Mouse (Mus musculus): ENCODE measurements around the gene Metap1d.
A peak's percentile ranks its signal among the peaks of the same experiment; 100 is the strongest.

The Metap1d gene

DNA sequence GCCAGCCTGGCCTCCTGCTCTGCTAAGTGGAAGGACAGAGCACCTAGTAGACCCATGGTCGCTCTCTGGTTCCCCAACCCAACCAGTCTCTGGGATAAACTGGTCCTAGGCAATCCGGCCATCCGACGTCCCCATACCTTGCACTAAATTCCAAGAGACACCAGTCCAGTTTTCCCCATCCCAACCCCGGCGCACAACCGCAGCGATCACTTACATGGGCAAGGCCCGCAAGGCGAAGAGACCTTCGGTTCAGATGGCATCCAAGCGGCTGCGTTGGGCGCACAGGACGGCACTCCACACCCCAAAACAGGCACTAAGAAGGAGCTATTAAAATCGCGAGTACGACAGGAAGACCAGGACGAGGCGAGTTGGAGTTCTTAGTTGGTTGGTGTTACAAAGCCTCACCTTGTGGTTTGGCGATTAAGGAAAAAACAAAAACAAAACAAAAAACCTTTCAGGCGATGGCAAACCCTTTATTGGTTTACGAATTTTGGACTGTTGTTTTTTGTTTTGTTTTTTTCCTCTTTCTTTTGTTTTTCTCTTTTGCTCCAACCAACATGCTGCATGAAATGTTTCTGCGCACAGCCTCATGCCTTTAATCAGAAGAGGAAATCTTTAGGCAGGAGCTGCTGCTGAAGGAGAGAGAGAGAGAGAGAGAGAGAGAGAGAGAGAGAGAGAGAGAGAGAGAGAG lies 74.4 kb downstream of the Metap1d start:
- DNase-seq (ENCODE audit: low spot score) = no peak

GRCm38 (mm10) chr2:71528014-71528713 lies 75.1 kb downstream of the Metap1d start, which contains the start of gene Dlx1:
Gene Dlx1, plus strand, starts transcription at chr2:71528113.
- no peak for DNase-seq (ENCODE audit: low spot score)

GRCm38 (mm10) chr2:71528714-71529510 lies 75.8 kb downstream of the Metap1d start:
- DNase-seq (ENCODE audit: low spot score) = no peak

- peak; percentile 33 for DNase-seq (ENCODE audit: low spot score)
These were observed 76.7 kb downstream of the Metap1d start for GRCm38 (mm10) chr2:71529511-71530351.

DNA sequence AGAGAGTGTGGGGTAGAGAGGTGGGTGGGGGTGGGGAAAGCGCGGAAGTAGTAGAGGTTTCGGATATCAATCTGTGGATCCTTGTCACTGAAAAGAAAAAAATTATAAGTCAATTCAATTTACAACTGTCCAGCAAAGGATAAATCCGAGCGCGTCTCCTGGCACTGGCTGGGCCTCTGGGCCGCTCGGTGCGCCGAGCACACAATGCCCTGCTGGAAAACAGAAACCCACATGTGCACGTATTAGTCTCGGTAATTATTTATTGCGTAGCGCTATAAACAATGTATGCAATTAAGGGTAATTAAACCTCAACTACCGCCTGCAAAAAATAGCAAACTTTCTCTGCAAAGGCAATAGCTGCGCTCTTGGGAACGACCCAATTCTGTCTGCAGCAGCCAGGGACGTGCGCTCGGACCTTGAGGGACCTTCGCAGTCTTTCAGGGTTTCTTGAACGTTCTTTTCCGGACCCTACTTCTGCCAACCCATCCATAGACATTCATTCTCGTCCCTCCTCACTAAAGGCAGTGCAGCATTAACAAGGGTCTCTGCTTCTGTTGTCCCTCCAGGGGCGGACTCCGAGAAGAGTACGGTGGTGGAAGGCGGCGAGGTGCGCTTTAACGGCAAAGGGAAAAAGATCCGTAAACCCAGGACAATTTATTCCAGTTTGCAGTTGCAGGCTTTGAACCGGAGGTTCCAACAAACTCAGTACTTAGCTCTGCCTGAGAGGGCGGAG lies 77.5 kb downstream of the Metap1d start:
- no peak for DNase-seq (ENCODE audit: low spot score)

- no peak for DNase-seq (ENCODE audit: low spot score)
These were observed 78.1 kb downstream of the Metap1d start for GRCm38 (mm10) chr2:71531124-71531590.

DNA sequence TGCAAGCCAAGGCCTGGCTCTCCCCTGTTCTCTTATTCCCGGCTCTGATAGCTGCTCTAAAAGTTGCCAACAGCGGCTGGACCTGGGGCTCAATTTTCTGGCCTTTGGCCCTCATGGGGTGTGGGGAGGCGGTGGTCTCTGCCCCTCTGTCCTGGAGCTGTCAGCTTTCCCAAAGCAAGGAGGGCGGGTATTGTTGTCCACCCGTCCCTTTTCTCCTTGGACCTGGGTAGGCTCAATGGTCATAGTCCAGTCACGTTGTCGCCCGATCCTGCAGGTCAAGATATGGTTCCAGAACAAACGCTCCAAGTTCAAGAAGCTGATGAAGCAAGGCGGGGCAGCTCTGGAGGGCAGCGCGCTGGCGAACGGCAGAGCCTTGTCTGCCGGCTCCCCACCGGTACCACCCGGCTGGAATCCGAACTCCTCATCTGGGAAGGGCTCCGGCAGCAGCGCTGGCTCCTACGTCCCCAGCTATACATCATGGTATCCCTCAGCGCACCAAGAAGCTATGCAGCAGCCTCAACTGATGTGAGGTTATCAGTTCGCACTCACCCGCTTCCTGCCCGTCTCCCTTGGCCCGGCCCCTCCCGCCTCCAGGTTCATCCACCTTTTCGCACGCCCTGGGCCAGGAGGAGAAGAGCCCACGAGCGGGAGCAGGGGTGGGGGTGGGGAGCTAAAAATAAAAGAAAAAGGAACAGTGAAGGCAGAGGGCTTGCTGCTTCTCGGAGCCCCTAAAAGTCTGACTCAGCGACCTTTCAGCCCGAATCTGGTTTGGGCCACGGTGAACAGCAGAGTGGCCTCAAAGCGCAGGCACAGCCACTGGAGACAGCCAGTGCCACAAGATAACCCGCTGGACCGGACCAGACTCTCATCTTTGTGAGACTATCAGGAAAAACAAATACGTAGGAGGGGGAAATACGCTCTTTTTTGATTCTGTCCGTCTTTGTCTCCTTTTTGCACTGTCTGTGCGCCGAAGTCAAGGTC lies 79.2 kb downstream of the Metap1d start:
- no peak for DNase-seq (ENCODE audit: low spot score)

GRCm38 (mm10) chr2:71533094-71533493 lies 80.0 kb downstream of the Metap1d start:
- no peak for DNase-seq (ENCODE audit: low spot score)

DNA sequence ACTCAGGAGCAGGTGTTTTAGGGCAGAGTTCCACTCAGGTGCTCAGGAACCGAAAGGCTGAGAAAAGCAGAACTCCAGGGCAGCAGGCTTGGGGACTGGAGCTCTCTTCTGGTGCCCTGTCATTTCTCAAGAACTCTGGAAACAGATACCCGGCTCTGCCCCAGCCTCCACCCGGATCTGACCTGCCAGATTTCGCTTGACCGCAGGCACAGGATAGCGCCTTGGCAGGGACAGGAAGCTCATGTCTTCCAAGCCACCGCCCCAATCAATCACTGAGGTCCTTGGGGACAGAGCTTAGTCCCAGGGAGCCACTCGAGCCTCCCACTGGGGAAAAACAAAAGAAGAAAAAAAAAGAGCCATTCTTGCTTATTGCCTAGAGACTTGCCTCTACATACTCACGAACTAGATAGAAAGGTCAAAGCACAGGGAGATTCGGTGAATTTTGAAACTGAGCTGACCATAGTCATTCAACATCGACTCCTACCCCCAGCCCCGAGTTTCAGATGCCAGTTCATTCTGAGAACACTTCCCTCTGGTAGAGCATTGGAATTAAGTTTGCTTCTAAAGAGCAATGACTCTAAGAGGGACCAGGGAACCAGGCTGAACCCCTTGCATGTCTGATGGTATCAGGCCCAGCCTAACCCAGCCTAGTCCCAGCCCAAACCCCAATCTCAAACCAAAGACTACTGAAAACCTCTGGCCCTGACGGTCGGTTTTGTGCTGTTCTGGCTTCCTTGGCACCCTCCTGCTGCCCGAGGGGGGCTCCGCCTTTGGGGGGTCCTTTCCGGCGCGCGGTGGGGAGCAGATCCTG lies 81.4 kb downstream of the Metap1d start:
- no peak for DNase-seq (ENCODE audit: low spot score)

- no peak for DNase-seq (ENCODE audit: low spot score)
These were observed 87.7 kb downstream of the Metap1d start for GRCm38 (mm10) chr2:71540611-71541417.

GRCm38 (mm10) chr2:71541418-71542226 lies 88.5 kb downstream of the Metap1d start:
- no peak for DNase-seq (ENCODE audit: low spot score)

DNA sequence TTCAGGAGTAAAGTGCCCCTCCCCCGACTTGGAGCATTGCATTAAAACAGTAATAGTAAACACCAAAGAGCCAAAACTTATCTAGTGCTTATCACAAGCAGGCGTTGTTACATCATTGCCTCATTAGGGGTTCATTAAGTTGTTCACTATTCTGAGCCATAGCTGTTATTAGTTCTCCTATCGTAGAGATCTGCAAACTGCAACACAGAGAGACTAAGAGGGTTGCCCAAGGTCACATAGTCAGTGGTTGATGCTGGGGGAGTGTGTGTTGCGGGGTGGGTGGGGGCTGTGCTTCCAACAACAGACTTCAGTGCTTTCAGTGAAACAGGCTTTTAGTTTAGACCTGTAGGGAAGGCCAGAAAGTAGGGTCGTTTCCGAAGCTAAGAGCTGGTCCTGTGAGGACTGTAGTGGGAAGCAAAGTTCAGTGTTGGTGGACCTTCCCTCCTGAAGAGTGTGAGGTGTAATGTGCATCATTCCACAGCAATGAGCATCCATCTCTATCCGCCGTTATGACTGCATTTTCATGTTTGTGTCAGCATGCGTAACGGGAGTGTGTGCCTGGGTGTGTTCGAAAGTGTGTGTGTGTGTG lies 89.2 kb downstream of the Metap1d start:
- DNase-seq (ENCODE audit: low spot score) = no peak

DNA sequence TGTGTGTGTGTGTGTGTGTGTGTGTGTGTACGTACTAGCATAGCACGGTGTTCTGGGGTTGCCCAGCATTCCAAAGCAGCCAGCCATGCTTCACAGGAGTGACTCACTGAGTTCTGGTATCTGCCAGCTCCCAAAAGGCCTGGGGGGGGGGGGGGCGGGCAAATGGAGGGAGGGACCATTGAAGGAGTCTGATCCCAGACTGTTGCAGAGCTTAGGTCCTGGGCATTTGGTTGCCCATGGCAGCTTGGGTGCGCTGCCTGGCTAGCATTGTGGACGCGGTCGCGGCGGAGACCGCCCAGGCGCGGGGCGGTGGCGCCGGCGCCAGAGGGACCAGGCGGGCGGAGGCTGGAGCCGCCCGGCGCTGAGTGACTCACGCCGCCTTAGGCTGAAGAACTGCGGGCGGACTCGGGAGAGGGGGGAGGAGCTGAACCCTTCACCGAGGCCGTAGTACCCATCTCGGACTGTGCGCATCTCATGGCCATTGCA lies 89.8 kb downstream of the Metap1d start:
- no peak for DNase-seq (ENCODE audit: low spot score)

DNA sequence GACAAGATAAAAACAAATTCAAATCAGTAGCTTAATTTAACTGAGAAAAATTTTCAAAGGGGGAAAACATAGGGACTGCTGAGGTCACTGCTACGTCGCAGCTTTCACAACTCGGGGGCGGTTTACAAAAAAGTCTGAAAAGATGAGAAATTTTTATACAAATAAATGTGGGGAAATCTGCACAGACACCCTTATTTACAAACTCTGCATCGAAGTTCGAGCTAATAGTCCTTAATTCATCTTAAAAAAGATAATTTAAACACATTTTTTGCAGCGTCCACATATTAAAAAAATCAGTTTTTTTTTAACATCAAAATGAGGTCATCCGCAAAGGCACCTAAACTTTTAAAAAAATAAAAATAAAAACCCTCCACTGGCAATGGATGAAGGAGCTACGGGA lies 90.5 kb downstream of the Metap1d start:
- DNase-seq (ENCODE audit: low spot score) = no peak

GRCm38 (mm10) chr2:71543948-71544347 lies 90.9 kb downstream of the Metap1d start:
- no peak for DNase-seq (ENCODE audit: low spot score)

GRCm38 (mm10) chr2:71544391-71545285 lies 91.6 kb downstream of the Metap1d start:
- no peak for DNase-seq (ENCODE audit: low spot score)
